Mouse (Mus musculus) neural tube, embryonic 12.5 days (tissue): ENCODE measurements around the gene Acot11. TPM values are rescaled to one million over a fixed set of nuclear protein-coding genes. Genes with fewer than 3 reads are reported as not detected.
"Not testable (repeated sequence)": the region's sequence is repeated elsewhere in the genome, so short reads cannot be mapped to it uniquely, and the experiment has no call there.

ENCODE experiments used
- ATAC-seq: fragments of 200-750 bp; cut with Nextera tagmentation; 2 replicates; pipeline ENCODE4 v1.8.0; 2017; ENCODE audit warnings: low read depth, mild to moderate bottlenecking, moderate TSS enrichment, moderate library complexity; ENCODE audit not compliant: low FRiP score
- H3K27ac ChIP-seq: fragments of 300-500 bp; sonication (generic); 2 replicates; pipeline ENCODE4 v1.5.1; 2016
- H3K27me3 ChIP-seq: fragments of 300-500 bp; sonication (generic); replicated peaks from 2 replicates; pipeline ENCODE4 v1.6.1; 2016; ENCODE audit warnings: mild to moderate bottlenecking
- H3K36me3 ChIP-seq: fragments of 300-500 bp; sonication (generic); 2 replicates; pipeline ENCODE4 v1.6.1; 2016; ENCODE audit warnings: mild to moderate bottlenecking
- H3K4me1 ChIP-seq: fragments of 300-500 bp; sonication (generic); 2 replicates; pipeline ENCODE4 v1.6.1; 2016
- H3K4me2 ChIP-seq: fragments of 300-500 bp; sonication (generic); replicated peaks from 2 replicates; pipeline ENCODE4 v1.6.1; 2016; ENCODE audit warnings: mild to moderate bottlenecking
- H3K4me3 ChIP-seq: fragments of 300-500 bp; sonication (generic); 2 replicates; pipeline ENCODE4 v1.5.1; 2016
- H3K9ac ChIP-seq: fragments of 300-500 bp; sonication (generic); 2 replicates; pipeline ENCODE4 v1.6.1; 2016; ENCODE audit warnings: mild to moderate bottlenecking
- H3K9me3 ChIP-seq: fragments of 300-500 bp; sonication (generic); 2 replicates; pipeline ENCODE4 v1.6.1; 2016; ENCODE audit warnings: mild to moderate bottlenecking
- WGBS: fragments of 180-500 bp; shearing (Covaris S2); methylation state at CpG from one replicate; pipeline ENCODE4 v1.1.7; 2016; 5-methylcytosine and 5-hydroxymethylcytosine counted together
- polyA plus RNA-seq: library from polyadenylated mRNA; unstranded; fragments of >200 nt; fragmentation: Nextera tagmentation; extraction: Ambion mirVana; gene quantifications from 2 replicates; pipeline ENCODE4 v1.2.1, GENCODE M21; 2016

Acot11 gene
- polyA plus RNA-seq, 1 experiment from 2014 or later, result 1.5 TPM

DNA sequence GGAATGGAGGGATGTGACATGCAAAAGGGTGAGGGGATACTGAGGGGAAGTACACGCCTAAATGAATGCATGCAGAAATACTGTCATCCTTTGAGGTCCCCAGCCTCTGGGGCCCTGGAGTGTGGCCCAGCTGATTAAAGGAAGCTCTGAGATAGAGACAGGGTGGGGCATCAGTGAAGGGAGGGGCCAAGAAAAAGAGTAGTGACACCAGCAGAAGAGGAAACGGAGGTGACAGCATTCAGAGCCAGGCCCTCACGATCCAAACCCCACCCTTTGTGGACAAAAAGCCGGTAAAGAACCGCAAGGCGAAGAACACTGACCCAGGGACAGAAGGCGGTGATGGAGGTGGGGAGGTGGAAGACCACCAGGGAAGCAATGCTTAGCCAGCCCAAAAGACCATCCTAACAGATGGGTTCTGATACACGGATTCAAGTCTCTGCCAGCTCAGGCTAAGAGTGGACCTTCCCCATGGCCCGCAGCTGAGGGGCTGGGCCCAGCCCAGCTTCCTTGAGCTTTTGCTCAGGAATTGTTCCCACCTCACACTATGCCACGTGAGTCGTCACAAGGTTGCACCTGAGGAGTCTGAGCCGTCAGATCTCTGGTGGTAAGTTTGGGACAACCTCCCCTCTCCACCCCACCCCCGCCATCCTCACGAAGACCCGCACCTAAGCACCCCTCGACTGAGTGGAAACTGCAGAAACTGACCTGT lies 443 bp downstream of the Acot11 start:
- ATAC-seq, result no peak

DNA sequence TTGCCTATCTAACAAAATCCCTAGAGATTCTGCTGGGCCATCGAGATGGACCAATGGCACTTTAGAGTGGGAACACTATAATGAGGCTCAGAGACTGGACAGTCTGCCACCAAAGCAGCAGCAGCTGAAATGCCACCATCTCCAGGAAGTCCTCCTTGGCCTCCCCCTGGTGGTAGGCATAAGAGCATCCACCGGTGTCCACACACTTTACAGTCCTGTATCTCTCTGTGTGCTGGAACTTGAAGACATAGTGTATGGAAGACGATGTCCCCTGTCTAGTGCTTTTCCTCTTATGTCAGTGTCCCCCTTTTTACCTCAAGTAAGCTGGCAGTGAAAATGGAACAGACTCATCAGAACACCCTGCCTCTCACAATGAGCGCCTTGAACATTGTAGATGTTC lies 1.0 kb downstream of the Acot11 start:
- Histone ChIP-seq H3K4me1 (peaks cover 19% of the 10 kb centered on the region), H3K4me3 (no peak overlapping the region), H3K9me3 (no peaks in the 10 kb centered on the region), H3K36me3 (no peaks in the 10 kb centered on the region), H3K4me2 (no peak overlapping the region), H3K27me3 (peaks cover 6% of the 10 kb centered on the region), H3K9ac (no peak overlapping the region), H3K27ac (no peak overlapping the region)
- ATAC-seq, result no peak
- 82% methylated on average over 4 of the region's 4 CpGs for WGBS

More for the DNA sequence above, 443 bp downstream of the Acot11 start:
- H3K27me3 ChIP-seq, result peaks cover 6% of the 10 kb centered on the region
- 0 out of 2 replicates have a peak overlapping the region, but pooled peaks have one; percentile 17 for H3K9ac ChIP-seq
- no peak overlapping the region for H3K27ac ChIP-seq
- H3K9me3 ChIP-seq, result no peaks in the 10 kb centered on the region
- H3K4me3 ChIP-seq, result no peak overlapping the region
- peak overlapping the region; percentile 50 for H3K4me2 ChIP-seq
- H3K4me1 ChIP-seq, result peaks cover 13% of the 10 kb centered on the region
- 47% methylated on average over 16 of the region's 16 CpGs for WGBS
- no peaks in the 10 kb centered on the region for H3K36me3 ChIP-seq

DNA sequence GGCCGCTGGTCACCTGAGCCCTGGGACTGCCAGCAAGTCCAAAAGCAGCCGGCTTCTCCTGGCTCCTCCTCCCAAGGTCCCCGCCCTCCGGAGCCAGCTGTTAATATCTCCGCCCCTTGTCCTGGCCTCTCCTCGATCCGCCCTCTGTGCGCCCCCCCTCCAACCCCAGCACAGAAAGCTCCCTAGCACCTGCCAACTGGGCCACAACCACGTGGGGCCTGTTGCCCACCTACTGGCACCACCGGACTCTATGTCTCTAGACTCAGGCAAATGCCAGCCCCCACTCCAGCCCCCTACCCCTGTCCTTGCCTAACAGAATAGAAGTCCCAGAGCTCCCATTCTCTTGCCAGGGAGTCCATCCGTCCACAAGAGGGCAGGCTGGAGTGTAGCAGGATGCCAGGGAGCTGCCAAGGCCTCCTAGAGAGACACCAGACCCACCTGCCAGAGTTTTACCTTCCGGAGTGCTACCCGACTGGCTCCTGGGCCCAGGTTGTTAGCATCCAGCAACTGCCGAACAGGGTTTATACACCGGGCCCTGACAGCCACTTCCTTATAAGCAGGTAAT lies 4.9 kb downstream of the Acot11 start:
- Histone ChIP-seq H3K4me2 (peak overlapping the region; percentile 49), H3K27me3 (peaks cover 6% of the 10 kb centered on the region), H3K36me3 (no peaks in the 10 kb centered on the region), H3K27ac (no peak overlapping the region), H3K4me3 (peak overlapping the region; percentile 7; the same call in 1 of the 2 replicates), H3K9me3 (no peaks in the 10 kb centered on the region), H3K4me1 (peaks cover 18% of the 10 kb centered on the region), H3K9ac (no peak overlapping the region)
- peak; percentile 72 for ATAC-seq
- 12% methylated on average over 15 of the region's 15 CpGs for WGBS

DNA sequence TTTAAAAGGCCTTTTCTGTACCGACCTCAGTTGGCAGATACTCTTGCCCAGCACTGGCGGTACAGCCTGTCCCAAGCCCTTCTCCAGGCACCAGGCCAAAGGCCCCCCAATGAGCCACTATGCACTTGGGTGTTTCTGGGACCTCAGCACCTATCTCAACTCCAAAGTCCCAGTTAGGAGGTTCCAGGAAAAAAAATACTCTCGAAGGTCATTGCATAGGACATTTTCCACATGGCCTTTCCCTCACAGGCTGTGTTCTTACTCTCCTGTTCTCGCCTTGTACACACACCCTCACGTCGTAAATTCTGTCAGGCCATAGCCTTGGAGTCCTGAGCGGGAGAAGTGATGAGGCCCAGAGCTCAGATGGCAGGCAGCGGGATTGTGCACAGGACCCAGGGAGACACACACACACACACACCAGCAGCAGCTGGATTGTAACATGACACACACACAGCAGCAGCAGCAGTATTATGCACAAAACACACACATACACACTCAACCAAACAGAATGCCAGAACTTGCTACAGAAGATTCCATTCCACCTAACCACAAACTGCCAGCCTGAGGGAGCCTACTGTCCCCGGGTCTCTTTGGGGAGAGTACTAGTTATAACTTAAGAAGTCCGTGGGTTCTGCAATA lies 5.8 kb downstream of the Acot11 start:
- H3K27ac ChIP-seq, result no peak overlapping the region
- no peak overlapping the region for H3K4me3 ChIP-seq
- H3K9me3 ChIP-seq, result no peaks in the 10 kb centered on the region
- 42% methylated on average over 10 of the region's 10 CpGs for WGBS
- H3K4me2 ChIP-seq, result peak overlapping the region; percentile 49
- H3K9ac ChIP-seq, result no peak overlapping the region
- ATAC-seq, result no peak
- no peaks in the 10 kb centered on the region for H3K36me3 ChIP-seq
- peaks cover 15% of the 10 kb centered on the region for H3K4me1 ChIP-seq
- H3K27me3 ChIP-seq, result peaks cover 4% of the 10 kb centered on the region

DNA sequence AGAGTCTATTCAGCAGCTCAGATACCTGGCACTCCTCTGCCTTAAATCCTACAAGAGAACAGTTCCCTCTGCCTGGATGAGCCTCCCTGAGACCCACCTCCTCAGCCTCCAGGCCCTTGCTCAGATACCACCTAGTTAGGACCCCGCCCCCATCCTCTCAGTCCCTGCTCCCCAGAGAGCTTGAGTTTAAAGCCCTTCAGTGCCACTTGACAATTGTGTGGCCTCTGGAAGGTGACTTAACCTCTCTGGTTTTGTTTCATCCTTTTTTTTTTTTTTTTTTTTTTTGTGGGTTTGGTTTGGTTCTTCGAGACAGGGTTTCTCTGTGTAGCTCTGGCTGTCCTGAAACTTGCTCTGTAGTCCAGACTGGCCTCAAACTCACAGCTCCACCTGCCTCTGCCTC lies 9.5 kb downstream of the Acot11 start:
- Histone ChIP-seq H3K27me3 (no peaks in the 10 kb centered on the region), H3K9me3 (no peaks in the 10 kb centered on the region), H3K4me2 (no peak overlapping the region), H3K4me1 (peaks cover 15% of the 10 kb centered on the region), H3K36me3 (no peaks in the 10 kb centered on the region), H3K27ac (no peak overlapping the region), H3K9ac (no peak overlapping the region), H3K4me3 (no peak overlapping the region)
- 90% methylated on average over 2 of the region's 2 CpGs for WGBS
- ATAC-seq, result no peak

DNA sequence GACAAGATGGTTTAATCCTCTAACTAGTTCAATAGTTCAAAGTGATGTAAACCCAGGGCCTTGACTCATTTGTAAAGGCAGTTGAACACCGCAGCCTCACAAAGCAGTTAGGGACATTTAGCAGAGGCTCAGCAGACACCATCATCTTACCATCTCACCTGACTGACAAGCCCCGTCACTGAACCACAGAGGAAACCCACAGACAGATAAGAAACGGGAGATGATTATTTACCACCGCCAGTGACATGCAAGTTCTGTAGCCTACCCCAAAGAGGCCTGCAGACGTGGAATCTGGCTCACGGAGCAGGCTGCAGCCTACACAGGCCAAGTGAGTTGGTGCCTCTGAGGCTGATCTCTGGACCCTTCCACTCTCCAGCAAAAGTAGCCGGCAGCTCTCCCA lies 10.6 kb downstream of the Acot11 start:
- Histone ChIP-seq H3K4me1 (peaks cover 10% of the 10 kb centered on the region; the same call in 1 of the 2 replicates), H3K4me2 (no peak overlapping the region), H3K27ac (no peak overlapping the region), H3K27me3 (no peaks in the 10 kb centered on the region), H3K36me3 (no peaks in the 10 kb centered on the region), H3K9ac (no peak overlapping the region), H3K9me3 (no peaks in the 10 kb centered on the region), H3K4me3 (no peak overlapping the region)
- no peak for ATAC-seq
- WGBS, result 96% methylated on average over 7 of the region's 7 CpGs

DNA sequence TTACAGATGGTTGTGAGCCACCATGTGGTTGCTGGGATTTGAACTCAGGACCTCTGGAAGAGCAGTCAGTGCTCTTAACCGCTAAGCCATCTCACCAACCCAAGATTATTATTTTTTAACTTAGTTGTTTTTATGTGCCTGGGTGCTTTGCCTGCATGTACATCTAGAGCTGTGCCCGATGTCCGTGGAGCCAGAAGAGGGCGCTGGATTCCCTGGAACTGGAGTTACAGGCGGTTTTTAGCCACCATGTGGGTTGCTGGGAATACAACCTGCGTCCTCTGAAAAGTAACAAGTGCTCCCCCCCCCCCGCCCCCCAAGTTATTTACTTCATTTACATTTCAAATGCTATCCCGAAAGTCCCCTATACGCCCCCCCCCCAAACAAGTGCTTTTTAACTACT lies 11.0 kb downstream of the Acot11 start:
- not testable (repeated sequence) for H3K27me3 ChIP-seq, H3K36me3 ChIP-seq, H3K4me3 ChIP-seq, ATAC-seq, H3K9me3 ChIP-seq, H3K27ac ChIP-seq, H3K9ac ChIP-seq, H3K4me1 ChIP-seq, H3K4me2 ChIP-seq
- 91% methylated on average over 9 of the region's 9 CpGs for WGBS

DNA sequence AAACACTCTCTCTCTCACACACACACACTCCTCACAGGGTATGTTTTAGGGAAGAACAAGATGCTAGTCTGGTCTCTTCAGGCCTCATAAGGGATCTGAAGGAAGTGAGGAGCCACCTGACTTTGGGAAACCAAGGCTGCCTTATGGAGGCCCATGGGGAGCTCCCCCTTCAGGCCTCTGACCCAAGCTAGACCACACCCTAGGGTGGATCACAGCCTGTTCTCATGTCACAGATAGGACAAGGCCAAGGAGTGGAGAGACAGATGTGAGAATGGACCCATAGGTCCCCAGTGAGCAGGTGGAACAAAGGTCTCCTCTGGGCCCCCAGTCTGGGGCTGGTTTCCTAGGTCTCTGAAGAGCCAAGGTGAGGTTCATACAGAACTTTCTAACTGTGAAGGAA lies 12.5 kb downstream of the Acot11 start:
- H3K27ac ChIP-seq, result no peak overlapping the region
- peaks cover 12% of the 10 kb centered on the region for H3K4me1 ChIP-seq
- no peak for ATAC-seq
- no peaks in the 10 kb centered on the region for H3K27me3 ChIP-seq
- no peak overlapping the region for H3K9ac ChIP-seq
- H3K4me3 ChIP-seq, result no peak overlapping the region
- no peaks in the 10 kb centered on the region for H3K9me3 ChIP-seq
- H3K36me3 ChIP-seq, result no peaks in the 10 kb centered on the region
- no peak overlapping the region for H3K4me2 ChIP-seq

DNA sequence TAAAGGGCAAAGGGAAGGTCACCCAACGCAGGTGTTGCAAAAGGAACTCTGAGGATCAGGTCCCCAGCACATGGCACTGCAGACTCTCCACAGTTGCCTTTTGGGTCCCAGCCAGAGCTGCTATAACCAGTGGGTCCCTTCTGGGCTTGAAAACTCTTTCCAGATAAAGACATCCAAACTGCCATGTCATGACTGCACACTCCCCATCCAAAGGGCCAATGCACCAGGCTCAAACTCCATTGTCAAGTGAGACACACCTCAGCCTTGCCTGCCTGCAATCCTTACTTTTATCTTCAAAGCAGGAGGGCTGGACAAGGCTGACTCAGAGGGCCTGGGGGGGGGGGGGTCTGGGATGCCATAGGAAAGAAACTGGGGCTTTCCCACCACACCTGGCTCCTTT lies 13.9 kb downstream of the Acot11 start:
- Histone ChIP-seq H3K9me3 (no peaks in the 10 kb centered on the region), H3K27ac (no peak overlapping the region), H3K4me1 (peaks cover 25% of the 10 kb centered on the region), H3K27me3 (no peaks in the 10 kb centered on the region), H3K4me2 (no peak overlapping the region), H3K9ac (no peak overlapping the region), H3K4me3 (no peak overlapping the region), H3K36me3 (no peaks in the 10 kb centered on the region)
- ATAC-seq, result no peak
- WGBS, result 90% methylated on average over 1 of the region's 1 CpGs

DNA sequence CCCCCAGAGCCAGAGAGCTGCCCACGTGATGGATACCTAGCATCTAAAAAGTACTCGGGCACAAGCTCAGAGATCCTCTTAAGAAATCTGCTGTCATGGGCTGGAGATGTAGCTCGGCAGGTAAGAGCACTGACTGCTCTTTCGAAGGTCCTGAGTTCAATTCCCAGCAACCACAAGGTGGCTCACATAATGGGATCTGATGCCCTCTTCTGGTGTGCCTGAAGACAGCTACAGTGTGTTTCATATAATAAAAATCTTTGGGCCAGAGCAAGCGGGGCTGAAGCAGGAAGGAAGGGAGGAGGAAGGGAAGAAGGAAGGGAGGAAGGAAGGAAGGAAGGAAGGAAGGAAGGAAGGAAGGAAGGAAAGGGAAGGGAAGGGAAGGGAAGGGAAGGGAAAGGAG lies 14.6 kb downstream of the Acot11 start:
- H3K4me3 ChIP-seq, ATAC-seq: not testable (repeated sequence)
- peaks cover 32% of the 10 kb centered on the region for H3K4me1 ChIP-seq

DNA sequence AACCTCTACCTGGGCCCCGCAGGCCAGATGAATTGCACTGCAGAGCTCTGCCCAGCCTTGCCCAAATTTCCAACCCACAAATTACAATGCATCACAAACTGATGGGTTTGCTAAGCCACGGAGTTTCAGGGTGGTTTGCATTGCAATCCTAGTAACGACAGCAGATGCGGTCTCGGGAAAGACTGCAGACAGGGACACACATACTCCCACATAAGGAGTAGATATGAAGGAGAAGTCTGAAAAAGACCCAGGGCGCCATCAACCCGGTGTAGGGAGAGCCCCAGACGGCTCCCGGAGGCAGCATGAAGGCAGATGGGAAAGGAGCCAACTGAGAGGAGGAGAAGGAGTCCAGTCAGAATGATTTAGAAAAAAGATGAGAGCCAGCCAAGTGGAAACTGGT lies 15.1 kb downstream of the Acot11 start:
- no peak overlapping the region for H3K9ac ChIP-seq
- ATAC-seq, result no peak
- H3K27me3 ChIP-seq, result no peaks in the 10 kb centered on the region
- WGBS, result 73% methylated on average over 9 of the region's 9 CpGs
- H3K4me1 ChIP-seq, result peaks cover 34% of the 10 kb centered on the region
- no peak overlapping the region for H3K27ac ChIP-seq
- H3K4me2 ChIP-seq, result no peak overlapping the region
- no peaks in the 10 kb centered on the region for H3K9me3 ChIP-seq
- H3K4me3 ChIP-seq, result no peak overlapping the region
- no peaks in the 10 kb centered on the region for H3K36me3 ChIP-seq

More for the DNA sequence above, 14.6 kb downstream of the Acot11 start:
- not testable (repeated sequence) for H3K9ac ChIP-seq, H3K36me3 ChIP-seq, H3K9me3 ChIP-seq, H3K27ac ChIP-seq, H3K4me2 ChIP-seq, H3K27me3 ChIP-seq
- 88% methylated on average over 5 of the region's 5 CpGs for whole genome bisulfite sequencing

DNA sequence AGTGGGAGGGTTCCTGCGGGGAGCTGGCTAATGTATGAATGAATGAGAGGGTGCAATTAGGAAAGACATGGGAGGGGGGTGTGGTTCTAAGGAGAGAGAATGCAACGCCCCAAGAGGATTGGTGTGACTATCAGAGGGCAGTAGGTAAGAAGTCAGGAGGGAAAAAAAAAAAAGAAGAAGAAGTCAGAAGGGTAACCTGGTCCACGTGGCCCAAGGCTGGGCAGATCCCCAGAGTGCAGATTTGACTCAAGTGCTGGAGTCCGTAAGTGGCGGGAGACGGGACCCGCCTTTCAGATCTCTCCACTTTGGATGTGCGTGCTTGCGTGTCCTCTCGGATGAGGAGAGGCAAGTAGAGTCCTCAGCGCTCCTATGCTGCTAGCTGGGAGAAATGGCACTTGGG lies 16.2 kb downstream of the Acot11 start:
- WGBS, result 83% methylated on average over 11 of the region's 11 CpGs
- no peak for ATAC-seq
- H3K4me1 ChIP-seq, result peaks cover 34% of the 10 kb centered on the region

More for the DNA sequence above, 16.2 kb downstream of the Acot11 start:
- Histone ChIP-seq H3K9me3 (no peaks in the 10 kb centered on the region), H3K9ac (no peak overlapping the region), H3K27ac (no peak overlapping the region), H3K27me3 (no peaks in the 10 kb centered on the region), H3K4me3 (no peak overlapping the region), H3K36me3 (no peaks in the 10 kb centered on the region), H3K4me2 (no peak overlapping the region)
